Mouse (Mus musculus): ENCODE data around the gene Ddx59. TPM values are rescaled to one million over a fixed set of nuclear protein-coding genes. Genes with fewer than 3 reads are reported as not detected.
A peak's percentile ranks its signal among the peaks of the same experiment; 100 is the strongest.

The Ddx59 gene
- polyA plus RNA-seq, 1 experiment: 7.0 TPM

DNA sequence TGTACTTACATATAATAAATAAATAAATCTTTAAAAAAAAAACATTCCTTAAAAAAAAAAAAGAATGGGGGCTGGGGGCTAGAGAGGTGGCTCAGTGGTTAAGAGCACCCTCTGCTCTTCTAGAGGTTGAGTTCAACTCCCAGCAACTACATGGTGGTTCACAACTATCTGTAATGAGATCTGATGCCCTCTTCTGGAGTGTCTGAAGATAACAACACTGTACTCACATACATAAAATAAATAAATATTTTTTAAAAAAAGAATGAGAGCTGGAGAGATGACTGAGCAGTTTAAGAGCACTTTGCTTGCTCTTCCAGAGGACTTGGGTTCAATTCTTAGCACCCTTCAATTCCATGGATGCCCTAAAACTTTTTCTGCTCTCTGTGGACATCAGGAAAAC lies 50.1 kb downstream of the Ddx59 start:
- TF ChIP-seq CTCF (IDR thresholded peaks at IDR 0.05; ENCODE audit: borderline replicate concordance, insufficient read depth, low read length) (no peak), POLR2A (IDR thresholded peaks at IDR 0.05; ENCODE audit: low read depth, low read length) (no peak)
- Histone ChIP-seq H3K27ac (ENCODE audit: insufficient read depth, low read length) (no peak overlapping the region), H3K4me1 (ENCODE audit: control insufficient read depth, insufficient read depth, low read length) (peaks cover 5% of the 10 kb centered on the region), H3K4me3 (ENCODE audit: insufficient read depth, low read length) (no peak overlapping the region)

DNA sequence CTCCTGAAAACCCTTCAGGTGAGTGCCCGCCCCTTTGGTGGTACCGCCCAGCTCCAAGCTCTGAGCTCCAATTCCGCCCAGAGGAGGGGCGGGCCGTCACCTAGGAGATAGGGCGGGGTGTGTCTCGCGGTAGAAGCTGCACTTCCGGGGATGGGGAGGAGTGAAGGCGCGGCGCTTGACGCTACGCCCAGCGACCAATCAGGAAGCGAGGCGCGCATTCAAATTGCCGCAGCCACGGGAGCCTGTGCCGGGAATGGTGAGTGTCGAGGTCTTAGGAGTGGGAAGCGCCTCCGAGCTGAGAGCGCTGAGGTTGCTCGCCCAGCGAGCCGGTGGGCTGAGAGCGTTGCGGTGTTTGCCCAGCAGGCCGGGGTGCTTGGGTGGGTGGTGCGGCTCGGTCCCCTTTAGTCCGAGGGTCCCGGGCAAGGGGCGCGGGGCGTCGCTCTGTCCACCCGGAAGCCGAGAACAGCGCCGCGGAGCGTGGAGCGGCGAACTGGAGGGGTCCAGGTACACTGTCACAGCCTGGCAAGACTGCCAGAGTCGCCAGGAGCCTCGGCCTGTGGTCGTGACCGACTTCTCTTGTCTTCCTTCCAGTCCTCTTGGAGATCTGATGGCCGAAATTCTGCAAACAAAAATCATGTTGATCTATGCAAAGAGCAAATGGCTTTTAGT lies 51.2 kb downstream of the Ddx59 start, which contains the start of gene Kif14:
TSS of gene Kif14 (plus strand) at position 201 of the 669 bp plus-strand sequence.
- peaks cover 5% of the 10 kb centered on the region for H3K4me1 ChIP-seq (ENCODE audit: control insufficient read depth, insufficient read depth, low read length)
- H3K4me3 ChIP-seq (ENCODE audit: insufficient read depth, low read length): peak within 1 kb of the TSS; percentile 52
- no peak within 1 kb of the TSS for H3K27ac ChIP-seq (ENCODE audit: insufficient read depth, low read length)
- TF ChIP-seq CTCF (IDR thresholded peaks at IDR 0.05; ENCODE audit: borderline replicate concordance, insufficient read depth, low read length): no peak
- peak; percentile 63 for TF ChIP-seq POLR2A (IDR thresholded peaks at IDR 0.05; ENCODE audit: low read depth, low read length)

DNA sequence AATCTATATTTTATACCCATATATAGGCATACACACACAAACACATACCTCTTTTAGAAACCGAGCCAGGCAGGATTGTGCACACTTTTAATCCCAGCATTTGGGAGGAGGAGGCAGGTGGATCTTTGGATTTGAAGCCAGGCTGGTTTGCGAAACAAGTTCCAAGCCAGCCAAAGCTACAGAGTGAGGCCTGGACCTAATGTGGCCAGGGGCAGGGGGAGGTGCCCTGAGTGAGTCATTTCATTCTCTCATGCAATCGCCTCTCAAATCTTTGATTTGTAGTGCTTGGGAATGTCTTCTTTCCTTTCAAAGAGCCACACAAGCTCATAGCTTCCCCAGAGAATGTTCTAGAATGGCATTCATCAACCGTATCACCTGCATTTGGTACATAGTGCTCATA lies 54.3 kb downstream of the Ddx59 start:
- TF ChIP-seq POLR2A (IDR thresholded peaks at IDR 0.05; ENCODE audit: low read depth, low read length): no peak
- TF ChIP-seq CTCF (IDR thresholded peaks at IDR 0.05; ENCODE audit: borderline replicate concordance, insufficient read depth, low read length): no peak

DNA sequence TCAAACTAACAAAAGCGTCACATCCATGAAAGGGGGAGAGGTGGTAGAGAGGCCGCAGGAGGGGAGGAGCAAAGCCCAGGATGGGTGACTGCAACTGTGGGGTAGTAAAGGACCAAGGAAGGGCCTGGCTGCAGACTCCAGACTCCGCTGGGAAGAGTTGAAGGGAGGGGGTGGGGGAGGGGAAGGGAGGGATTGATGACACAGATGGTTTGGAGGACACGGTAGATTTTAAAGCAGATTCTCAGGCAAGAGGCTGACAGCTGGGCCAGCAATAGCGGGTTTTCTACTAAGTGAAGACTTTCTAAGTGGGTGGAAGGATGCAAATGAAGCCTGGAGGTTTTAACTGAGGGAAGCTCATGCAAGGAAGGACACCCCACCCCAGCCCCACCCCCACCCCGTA lies 55.4 kb downstream of the Ddx59 start:
- TF ChIP-seq POLR2A (IDR thresholded peaks at IDR 0.05; ENCODE audit: low read depth, low read length) (no peak), CTCF (IDR thresholded peaks at IDR 0.05; ENCODE audit: borderline replicate concordance, insufficient read depth, low read length) (no peak)
- Histone ChIP-seq H3K4me3 (ENCODE audit: insufficient read depth, low read length) (no peak overlapping the region), H3K27ac (ENCODE audit: insufficient read depth, low read length) (no peak overlapping the region), H3K4me1 (ENCODE audit: control insufficient read depth, insufficient read depth, low read length) (peaks cover 5% of the 10 kb centered on the region)

More for the DNA sequence above, 54.3 kb downstream of the Ddx59 start:
- H3K4me1 ChIP-seq (ENCODE audit: control insufficient read depth, insufficient read depth, low read length): peaks cover 5% of the 10 kb centered on the region
- H3K27ac ChIP-seq (ENCODE audit: insufficient read depth, low read length): peak overlapping the region; percentile 48; the same call in 1 of the 2 replicates
- H3K4me3 ChIP-seq (ENCODE audit: insufficient read depth, low read length): no peak overlapping the region

Other genes starting within 250 kb of the Ddx59 start
- gene Mroh3, start 202.4 kb upstream of the Ddx59 start, polyA plus RNA-seq (2011; ENCODE audit: insufficient read length, low read depth, missing spikeins): 0.45 and 1.2 TPM in 2 replicates
- 4.1 and 5.0 TPM in 2 replicates for gene Inava, start 181.0 kb upstream of the Ddx59 start, polyA plus RNA-seq (2011; ENCODE audit: insufficient read length, low read depth, missing spikeins)
- not detected in 2 replicates for gene Gpr25, start 154.4 kb upstream of the Ddx59 start, polyA plus RNA-seq (2011; ENCODE audit: insufficient read length, low read depth, missing spikeins)
- 38.4 and 40.0 TPM in 2 replicates for gene Camsap2, start 69.2 kb upstream of the Ddx59 start, polyA plus RNA-seq (2011; ENCODE audit: insufficient read length, low read depth, missing spikeins)
- 7.3 and 14.6 TPM in 2 replicates for gene Kif14, start 51.1 kb downstream of the Ddx59 start, polyA plus RNA-seq (2011; ENCODE audit: insufficient read length, low read depth, missing spikeins)
- 29.5 and 33.0 TPM in 2 replicates for gene Zfp281, start 209.6 kb downstream of the Ddx59 start, polyA plus RNA-seq (2011; ENCODE audit: insufficient read length, low read depth, missing spikeins)